8 mouse cellular contexts compared by ENCODE assay signal in the genomic region with DNA sequence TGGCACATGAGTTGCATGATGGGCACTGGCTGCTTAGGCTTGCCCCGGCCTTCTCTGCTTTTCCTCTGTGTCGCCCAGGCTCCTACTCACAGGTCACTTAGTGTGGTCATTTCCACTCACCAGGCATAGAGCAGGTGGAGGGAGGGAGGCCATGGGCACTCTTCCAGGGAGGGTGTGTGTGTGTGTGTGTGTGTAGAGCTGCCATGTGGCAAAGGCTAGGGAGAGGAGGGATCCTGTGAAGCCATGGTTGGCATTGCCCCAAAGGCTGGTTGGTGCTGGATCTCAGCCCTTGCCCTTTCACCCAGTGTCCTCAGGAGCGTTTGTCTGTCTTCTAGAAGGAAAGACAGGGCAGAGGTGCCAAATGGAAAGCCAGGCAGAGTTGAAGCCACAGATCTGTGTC. TPM values are rescaled to one million over a fixed set of nuclear protein-coding genes. Genes with fewer than 3 reads are reported as not detected.
DNase-seq lines count a peak whose midpoint lies in the region; ATAC-seq and TF ChIP-seq lines count a peak whose summit lies in the region.

No protein-coding gene starts in this region.

- TF ChIP-seq POLR2A in CH12.LX (IDR thresholded peaks at IDR 0.05; ENCODE audit: low read depth, low read length): no peak

- no peak for ATAC-seq in forebrain, embryonic 14.5 days
- no peak for ATAC-seq in forebrain, embryonic 11.5 days (replicated peaks; ENCODE audit: low FRiP score)

- TF ChIP-seq RAD21 in CH12.LX (IDR thresholded peaks at IDR 0.05; ENCODE audit: low read depth, low read length): no peak

- DNase-seq in forebrain, embryonic 10.5 days (ENCODE audit: extremely low spot score, low spot score): no peak
- no peak for DNase-seq in forebrain, embryonic 14.5 days (ENCODE audit: low spot score)
- no peak for DNase-seq in CH12.LX (ENCODE audit: extremely low read depth)
- no peak for DNase-seq in embryonic facial prominence, embryonic 10.5 days (ENCODE audit: low spot score)
- DNase-seq in kidney, postnatal 14 days: peak; percentile 91
- DNase-seq in urinary bladder, postnatal 10 days (ENCODE audit: low spot score): no peak
- no peak for DNase-seq in frontal cortex, postnatal 14 days (ENCODE audit: low spot score in 2 of 2)
- no peak for DNase-seq in forebrain, embryonic 11.5 days (ENCODE audit: low spot score)

- no peaks in the 10 kb centered on the region for H3K9me3 ChIP-seq in forebrain, embryonic 10.5 days
- no peaks in the 10 kb centered on the region for H3K9me3 ChIP-seq in forebrain, embryonic 14.5 days (replicated peaks; ENCODE audit: control insufficient read depth, low read length)
- peaks cover 9% of the 10 kb centered on the region for H3K9me3 ChIP-seq in CH12.LX (replicated peaks; ENCODE audit: low read length)
- no peaks in the 10 kb centered on the region for H3K9me3 ChIP-seq in embryonic facial prominence, embryonic 10.5 days
- H3K9me3 ChIP-seq in forebrain, embryonic 11.5 days (ENCODE audit: control insufficient read depth, low read length): no peaks in the 10 kb centered on the region

- peaks cover 70% of the 10 kb centered on the region for H3K79me2 ChIP-seq in CH12.LX (replicated peaks; ENCODE audit: control insufficient read depth, extremely low read depth, insufficient read depth, poor library complexity, severe bottlenecking)

- 93% methylated on average over 3 of the region's 3 CpGs for WGBS in forebrain, embryonic 10.5 days
- WGBS in forebrain, embryonic 14.5 days: 100% methylated on average over 3 of the region's 3 CpGs
- 87% methylated on average over 3 of the region's 3 CpGs for WGBS in embryonic facial prominence, embryonic 10.5 days
- 92% methylated on average over 3 of the region's 3 CpGs for WGBS in forebrain, embryonic 11.5 days

- 0 out of 2 replicates have a peak overlapping the region, but pooled peaks have one; percentile 8 for H3K27ac ChIP-seq in forebrain, embryonic 10.5 days
- H3K27ac ChIP-seq in forebrain, embryonic 14.5 days (ENCODE audit: low read depth, low read length): no peak overlapping the region
- H3K27ac ChIP-seq in CH12.LX (ENCODE audit: insufficient read depth, low read depth): peak overlapping the region; percentile 87
- peak overlapping the region; percentile 40; the same call in 1 of the 2 replicates for H3K27ac ChIP-seq in embryonic facial prominence, embryonic 10.5 days (replicated peaks)
- H3K27ac ChIP-seq in forebrain, embryonic 11.5 days (ENCODE audit: low read depth, low read length): no peak overlapping the region

- H3K4me3 ChIP-seq in forebrain, embryonic 10.5 days: no peak overlapping the region
- H3K4me3 ChIP-seq in forebrain, embryonic 14.5 days (ENCODE audit: low read depth, low read length): no peak overlapping the region
- H3K4me3 ChIP-seq in CH12.LX (replicated peaks in 1 of 3; ENCODE audit: low read depth in 2 of 3, low read length in 2 of 3, poor library complexity in 1 of 3): peak overlapping the region in 1 of 3 experiments; percentile 5
- no peak overlapping the region for H3K4me3 ChIP-seq in embryonic facial prominence, embryonic 10.5 days
- H3K4me3 ChIP-seq in forebrain, embryonic 11.5 days (ENCODE audit: low read depth, low read length): no peak overlapping the region

- no peak for TF ChIP-seq CTCF in CH12.LX (conservative IDR thresholded peaks at IDR 0.05 in 1 of 2, IDR thresholded peaks at IDR 0.05 in 1 of 2; ENCODE audit: low read depth in 2 of 2, low read length in 2 of 2)

- no peak overlapping the region for H3K4me2 ChIP-seq in forebrain, embryonic 14.5 days (ENCODE audit: low read length)
- peak overlapping the region; percentile 65; the same call in 1 of the 2 replicates for H3K4me2 ChIP-seq in CH12.LX (ENCODE audit: insufficient read depth, low read depth, poor library complexity, severe bottlenecking)
- H3K4me2 ChIP-seq in forebrain, embryonic 11.5 days (ENCODE audit: low read depth, low read length, severe bottlenecking): no peak overlapping the region

- no peak overlapping the region for H3K9ac ChIP-seq in forebrain, embryonic 14.5 days (ENCODE audit: low read length)
- no peak overlapping the region for H3K9ac ChIP-seq in CH12.LX (ENCODE audit: insufficient read depth, low read depth)
- no peak overlapping the region for H3K9ac ChIP-seq in forebrain, embryonic 11.5 days (ENCODE audit: low read length)

- peaks cover 52% of the 10 kb centered on the region for H3K4me1 ChIP-seq in forebrain, embryonic 10.5 days
- H3K4me1 ChIP-seq in forebrain, embryonic 14.5 days (ENCODE audit: control insufficient read depth, insufficient read depth, low read length): no peaks in the 10 kb centered on the region
- H3K4me1 ChIP-seq in CH12.LX (ENCODE audit: control insufficient read depth in 1 of 2, insufficient read depth in 2 of 2): peaks cover 45 to 100% of the 10 kb centered on the region in 2 experiments
- peaks cover 42% of the 10 kb centered on the region for H3K4me1 ChIP-seq in embryonic facial prominence, embryonic 10.5 days
- no peaks in the 10 kb centered on the region for H3K4me1 ChIP-seq in forebrain, embryonic 11.5 days (replicated peaks; ENCODE audit: control insufficient read depth, insufficient read depth, low read length)

- dilution Hi-C loops in CH12.LX (cut with MboI; ENCODE audit: extremely low pct_ligation_motif_present, extremely low pct_unique_long_range_greater_than_20kb, low sequenced_read_pairs): no loop called here

- peaks cover 34% of the 10 kb centered on the region for H3K27me3 ChIP-seq in forebrain, embryonic 10.5 days (ENCODE audit: poor library complexity, severe bottlenecking)
- H3K27me3 ChIP-seq in forebrain, embryonic 14.5 days (replicated peaks; ENCODE audit: control insufficient read depth, insufficient read depth, low read length): no peaks in the 10 kb centered on the region
- no peaks in the 10 kb centered on the region for H3K27me3 ChIP-seq in CH12.LX (replicated peaks)
- H3K27me3 ChIP-seq in embryonic facial prominence, embryonic 10.5 days (replicated peaks; ENCODE audit: low read depth, poor library complexity, severe bottlenecking): peaks cover 43% of the 10 kb centered on the region
- H3K27me3 ChIP-seq in forebrain, embryonic 11.5 days (ENCODE audit: control insufficient read depth, insufficient read depth, low read length): no peaks in the 10 kb centered on the region; the same call in 1 of the 2 replicates

- TF ChIP-seq EP300 in CH12.LX (IDR thresholded peaks at IDR 0.05; ENCODE audit: low read length): no peak

- in situ Hi-C loops in CH12.LX (cut with MboI; ENCODE audit: low pct_ligation_motif_present, low pct_unique_long_range_greater_than_20kb, low sequenced_read_pairs): loop anchor here (5.0 to 10.0 kb wide), 3 partner anchors 35 to 147 kb away; no protein-coding TSS in a partner anchor

- no peaks in the 10 kb centered on the region for H3K36me3 ChIP-seq in forebrain, embryonic 10.5 days (replicated peaks)
- H3K36me3 ChIP-seq in forebrain, embryonic 14.5 days (ENCODE audit: control insufficient read depth, insufficient read depth, low read length): no peaks in the 10 kb centered on the region
- H3K36me3 ChIP-seq in CH12.LX (replicated peaks in 1 of 2; ENCODE audit: control insufficient read depth in 1 of 2, insufficient read depth in 1 of 2, low read length in 1 of 2): peaks cover 53 to 83% of the 10 kb centered on the region in 2 experiments
- no peaks in the 10 kb centered on the region for H3K36me3 ChIP-seq in embryonic facial prominence, embryonic 10.5 days (replicated peaks)
- no peaks in the 10 kb centered on the region for H3K36me3 ChIP-seq in forebrain, embryonic 11.5 days (ENCODE audit: control insufficient read depth, insufficient read depth, low read length)

TF ChIP-seq in CH12.LX, 34 proteins besides CTCF, POLR2A, EP300 and RAD21:
- no peak for TF ChIP-seq MAX (IDR thresholded peaks at IDR 0.05; ENCODE audit: low read length)
- TF ChIP-seq SMC3 (IDR thresholded peaks at IDR 0.05; ENCODE audit: low read depth, low read length): no peak
- no peak for TF ChIP-seq USF1 (IDR thresholded peaks at IDR 0.05; ENCODE audit: low read depth, low read length)
- TF ChIP-seq BHLHE40 (IDR thresholded peaks at IDR 0.05; ENCODE audit: low read depth, low read length): no peak
- no peak for TF ChIP-seq USF2 (conservative IDR thresholded peaks at IDR 0.05; ENCODE audit: low read depth, low read length)

RNA-seq across cellular contexts. Expression of a gene that starts 7.8 kb away (rescaled TPM):
- 5.8 and 7.4 TPM in 2 replicates for polyA plus RNA-seq in forebrain, embryonic 10.5 days (2016; fragmentation: Nextera tagmentation; extraction: Ambion mirVana)
- polyA plus RNA-seq in forebrain, embryonic 14.5 days (2014; fragmentation: Nextera tagmentation; extraction: Ambion mirVana): 19.3 and 23.1 TPM in 2 replicates
- total RNA-seq in CH12.LX (2012; rRNA removed): 81.1 and 95.6 TPM in 2 replicates
- total RNA-seq in CH12.LX (2014; rRNA removed): 57.7 and 60.8 TPM in 2 replicates
- 66.6 and 76.5 TPM in 2 replicates for polyA plus RNA-seq in CH12.LX (2012; ENCODE audit: insufficient read length, low read depth)
- 6.2 and 6.6 TPM in 2 replicates for polyA plus RNA-seq in embryonic facial prominence, embryonic 10.5 days (2016; fragmentation: Nextera tagmentation; extraction: Ambion mirVana)
- polyA plus RNA-seq in forebrain, embryonic 11.5 days (2014; fragmentation: Nextera tagmentation; extraction: Ambion mirVana): 4.1 and 4.4 TPM in 2 replicates

Comparison
In these comparisons a context has a peak if more than half of its experiments do, and no peak if none do; other contexts are left out.
1. H3K27ac ChIP-seq: peak in forebrain, embryonic 10.5 days (single experiment), CH12.LX (single experiment) and embryonic facial prominence, embryonic 10.5 days (single experiment); none in forebrain, embryonic 14.5 days (single experiment) and forebrain, embryonic 11.5 days (single experiment).